Comparison of ENCODE assay signal across 10 mouse cellular contexts in the genomic region with DNA sequence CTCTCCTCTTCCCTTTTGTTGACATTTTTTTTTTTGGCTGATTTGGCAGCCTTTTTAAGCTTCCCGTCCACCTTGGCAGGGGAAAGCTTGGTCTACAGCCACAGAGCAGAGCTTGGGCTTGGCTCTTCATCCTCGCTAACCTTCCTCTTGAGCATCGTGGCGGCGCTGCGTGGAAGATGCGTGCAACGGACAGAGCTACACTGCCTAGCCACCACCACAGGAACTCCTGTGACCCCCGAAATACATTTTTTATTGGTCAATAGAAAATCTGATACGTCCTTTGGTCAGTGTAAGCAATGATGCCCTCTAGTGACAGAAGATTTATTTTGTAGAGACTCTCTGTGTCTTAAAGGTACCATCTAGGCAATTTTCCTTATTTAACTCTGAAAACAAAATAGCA. TPM values are rescaled to one million over a fixed set of nuclear protein-coding genes. Genes with fewer than 3 reads are reported as not detected.
A peak's percentile ranks its signal among the peaks of the same experiment; 100 is the strongest.
DNase-seq lines count a peak whose midpoint lies in the region; ATAC-seq and TF ChIP-seq lines count a peak whose summit lies in the region.
"Had no signal": no experiment of that assay in that cellular context is flagged by ENCODE, and none has a peak within 500 bp of the region (broad histone marks: within the 10 kb centered on the region; RNA-seq: fewer than 3 reads in every experiment).

No protein-coding gene starts in this region.

- 58% methylated on average over 10 of the region's 10 CpGs for WGBS in midbrain, postnatal 0 days
- WGBS in midbrain, embryonic 10.5 days = 68% methylated on average over 10 of the region's 10 CpGs
- WGBS in intestine, postnatal 0 days = 57% methylated on average over 10 of the region's 10 CpGs
- 50% methylated on average over 10 of the region's 10 CpGs for WGBS in stomach, embryonic 16.5 days

- H3K36me3 ChIP-seq in midbrain, postnatal 0 days (ENCODE audit: insufficient read depth, low read length) = no peaks in the 10 kb centered on the region
- no peaks in the 10 kb centered on the region for H3K36me3 ChIP-seq in midbrain, embryonic 10.5 days
- no peaks in the 10 kb centered on the region for H3K36me3 ChIP-seq in intestine, postnatal 0 days (ENCODE audit: control insufficient read depth, insufficient read depth)
- H3K36me3 ChIP-seq in stomach, embryonic 16.5 days (ENCODE audit: control insufficient read depth, insufficient read depth, low read length) = no peaks in the 10 kb centered on the region
- H3K36me3 ChIP-seq: embryonic facial prominence, embryonic 15.5 days; neural tube, embryonic 13.5 days had no signal

- intact Hi-C loops in left cerebral cortex, postnatal 14 days (cut with DNase I) = loop anchor here (2.0 kb wide), 1 partner anchor 40 kb away; no protein-coding TSS in a partner anchor

- no peak for ATAC-seq in midbrain, postnatal 0 days (ENCODE audit: low FRiP score)
- ATAC-seq in intestine, postnatal 0 days = no peak
- ATAC-seq in stomach, embryonic 16.5 days (ENCODE audit: insufficient read depth, low FRiP score) = no peak

- no peak overlapping the region for H3K9ac ChIP-seq in midbrain, postnatal 0 days (replicated peaks; ENCODE audit: low read length, poor library complexity, severe bottlenecking)
- no peak overlapping the region for H3K9ac ChIP-seq in intestine, postnatal 0 days (ENCODE audit: low read depth, low read length)
- no peak overlapping the region for H3K9ac ChIP-seq in stomach, embryonic 16.5 days (ENCODE audit: low read length)
- H3K9ac ChIP-seq: embryonic facial prominence, embryonic 15.5 days; neural tube, embryonic 13.5 days had no signal

- peak; percentile 9 for DNase-seq in embryo, embryonic 11 days
- DNase-seq in embryo, embryonic 10 days (ENCODE audit: low spot score) = no peak
- DNase-seq in midbrain, postnatal 0 days (ENCODE audit: low spot score) = peak; percentile 12
- no peak for DNase-seq in midbrain, embryonic 10.5 days (ENCODE audit: low spot score)
- DNase-seq in gastrocnemius, adult 18-20 months (ENCODE audit: low spot score) = no peak
- no peak for DNase-seq in left cerebral cortex, postnatal 14 days (ENCODE audit: low spot score in 2 of 2)

- no peaks in the 10 kb centered on the region for H3K4me1 ChIP-seq in midbrain, postnatal 0 days (ENCODE audit: insufficient read depth, low read length)
- no peaks in the 10 kb centered on the region for H3K4me1 ChIP-seq in midbrain, embryonic 10.5 days
- no peaks in the 10 kb centered on the region for H3K4me1 ChIP-seq in intestine, postnatal 0 days (replicated peaks; ENCODE audit: control insufficient read depth, insufficient read depth, low read length)
- no peaks in the 10 kb centered on the region for H3K4me1 ChIP-seq in stomach, embryonic 16.5 days (ENCODE audit: control insufficient read depth, insufficient read depth, low read length)
- H3K4me1 ChIP-seq: neural tube, embryonic 13.5 days had no signal

- H3K27ac ChIP-seq in midbrain, postnatal 0 days (ENCODE audit: low read depth, low read length) = no peak overlapping the region
- no peak overlapping the region for H3K27ac ChIP-seq in midbrain, embryonic 10.5 days (replicated peaks)
- H3K27ac ChIP-seq in intestine, postnatal 0 days (ENCODE audit: low read depth, low read length) = no peak overlapping the region
- H3K27ac ChIP-seq in stomach, embryonic 16.5 days (ENCODE audit: low read length) = no peak overlapping the region
- H3K27ac ChIP-seq: embryonic facial prominence, embryonic 15.5 days; neural tube, embryonic 13.5 days had no signal

- H3K4me3 ChIP-seq in midbrain, postnatal 0 days (ENCODE audit: low read depth, low read length) = no peak overlapping the region
- H3K4me3 ChIP-seq in midbrain, embryonic 10.5 days = no peak overlapping the region
- no peak overlapping the region for H3K4me3 ChIP-seq in intestine, postnatal 0 days (ENCODE audit: low read depth, low read length)
- H3K4me3 ChIP-seq in stomach, embryonic 16.5 days (replicated peaks; ENCODE audit: low read length) = no peak overlapping the region
- H3K4me3 ChIP-seq: embryonic facial prominence, embryonic 15.5 days; neural tube, embryonic 13.5 days had no signal

- H3K9me3 ChIP-seq in midbrain, postnatal 0 days (ENCODE audit: low read length) = no peaks in the 10 kb centered on the region
- no peaks in the 10 kb centered on the region for H3K9me3 ChIP-seq in midbrain, embryonic 10.5 days (replicated peaks)
- H3K9me3 ChIP-seq in intestine, postnatal 0 days (ENCODE audit: control insufficient read depth) = no peaks in the 10 kb centered on the region
- H3K9me3 ChIP-seq in stomach, embryonic 16.5 days (replicated peaks; ENCODE audit: control insufficient read depth, low read length) = no peaks in the 10 kb centered on the region
- H3K9me3 ChIP-seq: embryonic facial prominence, embryonic 15.5 days; neural tube, embryonic 13.5 days had no signal

- H3K4me2 ChIP-seq in midbrain, postnatal 0 days (ENCODE audit: low read depth, low read length, poor library complexity, severe bottlenecking) = peak overlapping the region; percentile 24; the same call in 1 of the 2 replicates
- H3K4me2 ChIP-seq in intestine, postnatal 0 days (replicated peaks; ENCODE audit: low read depth) = peak overlapping the region; percentile 39
- H3K4me2 ChIP-seq in stomach, embryonic 16.5 days (ENCODE audit: low read depth, low read length) = peak overlapping the region; percentile 34
- H3K4me2 ChIP-seq: embryonic facial prominence, embryonic 15.5 days; neural tube, embryonic 13.5 days had no signal

- no peaks in the 10 kb centered on the region for H3K27me3 ChIP-seq in midbrain, postnatal 0 days (ENCODE audit: insufficient read depth, low read length)
- H3K27me3 ChIP-seq in midbrain, embryonic 10.5 days (ENCODE audit: low read depth, poor library complexity, severe bottlenecking) = no peaks in the 10 kb centered on the region; the same call in 1 of the 2 replicates
- no peaks in the 10 kb centered on the region for H3K27me3 ChIP-seq in intestine, postnatal 0 days (replicated peaks; ENCODE audit: control insufficient read depth, insufficient read depth, low read length)
- no peaks in the 10 kb centered on the region for H3K27me3 ChIP-seq in stomach, embryonic 16.5 days (ENCODE audit: control insufficient read depth, insufficient read depth, low read length)
- H3K27me3 ChIP-seq: embryonic facial prominence, embryonic 15.5 days; neural tube, embryonic 13.5 days had no signal

- peak; percentile 45 for TF ChIP-seq CTCF in midbrain, postnatal 0 days (IDR thresholded peaks at IDR 0.05)
- peak; percentile 70 for TF ChIP-seq CTCF in intestine, postnatal 0 days (IDR thresholded peaks at IDR 0.05; ENCODE audit: low read depth)

RNA-seq across cellular contexts. Expression of gene Fas, which starts 6.1 kb away (rescaled TPM):
- total RNA-seq in midbrain, postnatal 0 days (2014; rRNA removed) = 0.19 and 0.66 TPM in 2 replicates
- 1.4 and 1.9 TPM in 2 replicates for polyA plus RNA-seq in midbrain, postnatal 0 days (2015; fragmentation: Nextera tagmentation; extraction: Ambion mirVana)
- 0.38 and 0.41 TPM in 2 replicates for polyA plus RNA-seq in midbrain, embryonic 10.5 days (2016; fragmentation: Nextera tagmentation; extraction: Ambion mirVana)
- 14.2 and 15.6 TPM in 2 replicates for polyA plus RNA-seq in intestine, postnatal 0 days (2015; fragmentation: Nextera tagmentation; extraction: Ambion mirVana)
- polyA plus RNA-seq in stomach, embryonic 16.5 days (2015; fragmentation: Nextera tagmentation; extraction: Ambion mirVana) = 5.1 and 5.9 TPM in 2 replicates
- 1 to 10 TPM; 3.8 to 5.9 TPM for total RNA-seq in gastrocnemius, adult 18-20 months (2021)
- total RNA-seq in left cerebral cortex, postnatal 14 days (2021) = 1 to 10 TPM in 1 of 2 experiments, under 1 TPM in 1; 0.40 to 1.8 TPM

RNA-seq across cellular contexts. Expression of gene Acta2, which starts 29.0 kb away (rescaled TPM):
- total RNA-seq in midbrain, postnatal 0 days (2014; rRNA removed) = 3.7 and 10.0 TPM in 2 replicates
- 9.6 and 11.8 TPM in 2 replicates for polyA plus RNA-seq in midbrain, postnatal 0 days (2015; fragmentation: Nextera tagmentation; extraction: Ambion mirVana)
- polyA plus RNA-seq in midbrain, embryonic 10.5 days (2016; fragmentation: Nextera tagmentation; extraction: Ambion mirVana) = 19.0 and 33.6 TPM in 2 replicates
- polyA plus RNA-seq in intestine, postnatal 0 days (2015; fragmentation: Nextera tagmentation; extraction: Ambion mirVana) = 1,651 and 1,727 TPM in 2 replicates
- polyA plus RNA-seq in stomach, embryonic 16.5 days (2015; fragmentation: Nextera tagmentation; extraction: Ambion mirVana) = 2,412 and 2,864 TPM in 2 replicates
- 10 to 100 TPM; 51.7 to 82.1 TPM for total RNA-seq in gastrocnemius, adult 18-20 months (2021)
- total RNA-seq in left cerebral cortex, postnatal 14 days (2021) = 10 to 100 TPM; 14.9 to 26.5 TPM

Comparison
In these comparisons a context has a peak if more than half of its experiments do, and no peak if none do; other contexts are left out.
1. DNase-seq: peak in embryo, embryonic 11 days (single experiment) and midbrain, postnatal 0 days (single experiment); none in embryo, embryonic 10 days (single experiment), midbrain, embryonic 10.5 days (single experiment), gastrocnemius, adult 18-20 months (single experiment) and left cerebral cortex, postnatal 14 days (0 of 2).
2. RNA of gene Acta2, which starts 29.0 kb away (polyA plus RNA-seq): 2,412 to 2,864 TPM in stomach, embryonic 16.5 days and 1,651 to 1,727 TPM in intestine, postnatal 0 days; 19.0 to 33.6 TPM in midbrain, embryonic 10.5 days and 9.6 to 11.8 TPM in midbrain, postnatal 0 days; every median in the first group is over 10 times any median in the second.
3. Peak in every context shown above with its lines, with median percentiles within 50 percentile points of each other: H3K4me2 ChIP-seq.